Mouse (Mus musculus) liver, embryonic 12.5 days (tissue): ENCODE data around the gene Mtor. TPM values are rescaled to one million over a fixed set of nuclear protein-coding genes. Genes with fewer than 3 reads are reported as not detected.

Experiments used
- ATAC-seq: fragments of 200-750 bp; cut with Nextera tagmentation; 2 replicates; pipeline ENCODE4 v1.8.0; 2017; ENCODE audit warnings: moderate number of reproducible peaks, mild to moderate bottlenecking, moderate library complexity
- H3K27ac ChIP-seq: fragments of 300-500 bp; sonication (generic); 2 replicates; pipeline ENCODE4 v1.5.1; 2016; ENCODE audit warnings: mild to moderate bottlenecking
- H3K27me3 ChIP-seq: fragments of 300-500 bp; sonication (generic); replicated peaks from 2 replicates; pipeline ENCODE4 v1.6.1; 2016; ENCODE audit warnings: mild to moderate bottlenecking, moderate library complexity
- H3K36me3 ChIP-seq: fragments of 300-500 bp; sonication (generic); 2 replicates; pipeline ENCODE4 v1.6.1; 2016; ENCODE audit warnings: mild to moderate bottlenecking, moderate library complexity
- H3K4me1 ChIP-seq: fragments of 300-500 bp; sonication (generic); 2 replicates; pipeline ENCODE4 v1.6.1; 2016
- H3K4me2 ChIP-seq: fragments of 300-500 bp; sonication (generic); 2 replicates; pipeline ENCODE4 v1.6.1; 2016; ENCODE audit warnings: mild to moderate bottlenecking, moderate library complexity
- H3K4me3 ChIP-seq: fragments of 300-500 bp; sonication (generic); 2 replicates; pipeline ENCODE4 v1.5.1; 2016; ENCODE audit warnings: mild to moderate bottlenecking, moderate library complexity
- H3K9ac ChIP-seq: fragments of 300-500 bp; sonication (generic); 2 replicates; pipeline ENCODE4 v1.6.1; 2016; ENCODE audit warnings: mild to moderate bottlenecking, moderate library complexity
- H3K9me3 ChIP-seq: fragments of 300-500 bp; sonication (generic); replicated peaks from 2 replicates; pipeline ENCODE4 v1.6.1; 2016; ENCODE audit warnings: mild to moderate bottlenecking, moderate library complexity
- WGBS: fragments of 180-500 bp; shearing (Covaris S2); methylation state at CpG from one replicate; pipeline ENCODE4 v1.1.7; 2016; ENCODE audit not compliant: insufficient replicate concordance; 5-methylcytosine and 5-hydroxymethylcytosine counted together
- polyA plus RNA-seq: library from polyadenylated mRNA; unstranded; fragments of >200 nt; fragmentation: Nextera tagmentation; extraction: Ambion mirVana; gene quantifications from 2 replicates; pipeline ENCODE4 v1.2.1, GENCODE M21; 2016

The Mtor gene
- polyA plus RNA-seq, 1 experiment from 2014 or later, result 13.1 TPM

- H3K9me3 ChIP-seq, result no peaks in the 10 kb centered on the region
- no peak overlapping the region for H3K4me2 ChIP-seq
- no peak for ATAC-seq
- H3K27me3 ChIP-seq, result no peaks in the 10 kb centered on the region
- no peak overlapping the region for H3K9ac ChIP-seq
- H3K27ac ChIP-seq, result no peak overlapping the region
- WGBS, result 84% methylated on average over 11 of the region's 11 CpGs
- H3K36me3 ChIP-seq, result peaks cover 96% of the 10 kb centered on the region
- H3K4me3 ChIP-seq, result no peak overlapping the region
- H3K4me1 ChIP-seq, result no peaks in the 10 kb centered on the region
These were observed 21.3 kb downstream of the Mtor start for GRCm38 (mm10) chr4:148469487-148470252.

- H3K36me3 ChIP-seq, result peaks cover 96% of the 10 kb centered on the region
- no peak for ATAC-seq
- no peak overlapping the region for H3K4me2 ChIP-seq
- H3K9me3 ChIP-seq, result no peaks in the 10 kb centered on the region
- no peak overlapping the region for H3K4me3 ChIP-seq
- H3K27me3 ChIP-seq, result no peaks in the 10 kb centered on the region
- no peak overlapping the region for H3K9ac ChIP-seq
- H3K27ac ChIP-seq, result no peak overlapping the region
- 91% methylated on average over 10 of the region's 10 CpGs for WGBS
- H3K4me1 ChIP-seq, result no peaks in the 10 kb centered on the region
These were observed 23.0 kb downstream of the Mtor start for GRCm38 (mm10) chr4:148471363-148471806.

- Histone ChIP-seq H3K27ac (no peak overlapping the region), H3K4me1 (no peaks in the 10 kb centered on the region), H3K4me2 (no peak overlapping the region), H3K36me3 (peaks cover 97% of the 10 kb centered on the region), H3K4me3 (no peak overlapping the region), H3K27me3 (no peaks in the 10 kb centered on the region), H3K9me3 (no peaks in the 10 kb centered on the region), H3K9ac (no peak overlapping the region)
- WGBS, result 85% methylated on average over 8 of the region's 8 CpGs
- no peak for ATAC-seq
These were observed 24.2 kb downstream of the Mtor start for GRCm38 (mm10) chr4:148472436-148473174.

DNA sequence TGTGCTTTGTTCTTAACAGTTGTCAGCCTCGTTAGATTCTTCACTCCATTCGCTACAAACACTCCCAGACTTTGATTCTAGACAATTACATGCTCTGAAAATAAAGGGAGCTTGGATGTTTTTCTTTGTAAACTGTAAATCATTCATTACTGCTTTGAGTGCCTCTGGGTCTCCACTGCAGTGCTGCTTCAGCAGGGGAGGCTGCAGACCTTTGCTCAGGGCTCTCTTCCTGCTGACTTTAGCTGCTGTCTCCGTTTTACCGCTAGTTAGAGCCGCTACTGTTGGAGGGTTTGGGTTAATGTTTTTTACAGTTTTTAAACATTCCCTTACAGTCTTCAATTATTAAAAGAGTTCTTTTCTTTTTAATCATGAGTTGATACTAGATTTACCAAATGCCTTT lies 25.1 kb downstream of the Mtor start:
- ATAC-seq, result no peak
- Histone ChIP-seq H3K4me2 (no peak overlapping the region), H3K27ac (no peak overlapping the region), H3K9ac (no peak overlapping the region), H3K4me1 (no peaks in the 10 kb centered on the region), H3K27me3 (no peaks in the 10 kb centered on the region), H3K4me3 (no peak overlapping the region), H3K36me3 (peaks cover 96% of the 10 kb centered on the region), H3K9me3 (no peaks in the 10 kb centered on the region)
- WGBS, result 91% methylated on average over 5 of the region's 5 CpGs

DNA sequence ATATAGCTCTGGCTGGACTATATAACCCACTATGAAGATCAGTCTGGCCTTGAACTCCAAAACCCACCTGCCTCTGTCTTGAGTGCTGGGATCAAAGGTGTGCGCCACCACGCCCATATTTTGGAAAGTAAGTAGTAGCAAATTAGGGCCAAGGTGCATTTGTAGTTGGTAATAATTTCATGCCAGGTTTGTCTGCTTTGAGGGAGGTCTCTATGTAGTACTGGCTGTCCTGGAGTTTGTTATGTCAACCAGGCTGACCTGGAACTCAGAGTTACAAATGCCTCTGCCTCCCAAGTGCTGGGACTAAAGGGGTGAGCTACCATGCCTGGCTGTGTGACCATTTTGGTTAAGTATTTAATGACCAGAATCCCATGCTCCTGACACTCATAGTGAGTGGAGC lies 31.8 kb downstream of the Mtor start:
- WGBS, result 96% methylated on average over 2 of the region's 2 CpGs
- H3K4me1 ChIP-seq, result no peaks in the 10 kb centered on the region
- H3K9ac ChIP-seq, result no peak overlapping the region
- no peak overlapping the region for H3K27ac ChIP-seq
- no peak overlapping the region for H3K4me3 ChIP-seq
- no peaks in the 10 kb centered on the region for H3K9me3 ChIP-seq
- no peaks in the 10 kb centered on the region for H3K27me3 ChIP-seq
- no peak overlapping the region for H3K4me2 ChIP-seq
- peaks cover 95% of the 10 kb centered on the region for H3K36me3 ChIP-seq
- ATAC-seq, result no peak

GRCm38 (mm10) chr4:148481557-148482168 lies 33.3 kb downstream of the Mtor start:
- no peaks in the 10 kb centered on the region for H3K9me3 ChIP-seq
- no peak overlapping the region for H3K27ac ChIP-seq
- no peak overlapping the region for H3K4me2 ChIP-seq
- peaks cover 95% of the 10 kb centered on the region for H3K36me3 ChIP-seq
- no peaks in the 10 kb centered on the region for H3K27me3 ChIP-seq
- no peak overlapping the region for H3K4me3 ChIP-seq
- no peaks in the 10 kb centered on the region for H3K4me1 ChIP-seq
- ATAC-seq, result no peak
- WGBS, result 83% methylated on average over 2 of the region's 2 CpGs
- no peak overlapping the region for H3K9ac ChIP-seq

DNA sequence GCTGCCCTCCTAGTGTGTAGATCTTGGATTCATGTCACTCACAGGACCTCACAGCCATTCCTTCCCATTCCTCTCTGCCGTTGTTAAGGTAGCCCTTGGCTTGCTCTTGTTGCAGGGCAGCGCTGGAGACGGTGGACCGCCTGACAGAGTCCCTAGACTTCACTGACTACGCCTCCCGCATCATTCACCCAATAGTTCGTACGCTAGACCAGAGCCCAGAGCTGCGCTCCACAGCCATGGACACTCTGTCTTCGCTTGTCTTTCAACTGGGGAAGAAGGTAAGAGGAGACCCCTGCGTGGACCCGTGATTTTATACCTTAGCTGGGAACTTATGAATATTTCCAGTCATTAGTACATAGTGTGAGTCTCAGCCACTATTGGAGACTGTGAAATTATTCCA lies 36.1 kb downstream of the Mtor start:
- no peaks in the 10 kb centered on the region for H3K27me3 ChIP-seq
- H3K9ac ChIP-seq, result no peak overlapping the region
- ATAC-seq, result no peak
- H3K4me1 ChIP-seq, result no peaks in the 10 kb centered on the region
- H3K27ac ChIP-seq, result no peak overlapping the region
- WGBS, result 90% methylated on average over 12 of the region's 12 CpGs
- no peaks in the 10 kb centered on the region for H3K9me3 ChIP-seq
- peaks cover 95% of the 10 kb centered on the region for H3K36me3 ChIP-seq
- no peak overlapping the region for H3K4me2 ChIP-seq
- no peak overlapping the region for H3K4me3 ChIP-seq

- H3K27ac ChIP-seq, result no peak overlapping the region
- 65% methylated on average over 2 of the region's 2 CpGs for WGBS
These were observed 39.4 kb downstream of the Mtor start for GRCm38 (mm10) chr4:148487841-148488240.

GRCm38 (mm10) chr4:148490502-148490901 lies 42.1 kb downstream of the Mtor start:
- no peak for ATAC-seq
- Histone ChIP-seq H3K4me3 (no peak overlapping the region), H3K9me3 (no peaks in the 10 kb centered on the region), H3K4me2 (no peak overlapping the region), H3K9ac (no peak overlapping the region), H3K36me3 (peaks cover 93% of the 10 kb centered on the region), H3K27me3 (no peaks in the 10 kb centered on the region), H3K27ac (no peak overlapping the region), H3K4me1 (0 out of 2 replicates have a peak, but pooled peaks cover 7% of the 10 kb centered on the region)
- 78% methylated on average over 6 of the region's 6 CpGs for WGBS

More at GRCm38 (mm10) chr4:148487841-148488240, 39.4 kb downstream of the Mtor start:
- H3K4me3 ChIP-seq, result no peak overlapping the region
- H3K36me3 ChIP-seq, result peaks cover 96% of the 10 kb centered on the region
- no peaks in the 10 kb centered on the region for H3K27me3 ChIP-seq
- H3K9ac ChIP-seq, result no peak overlapping the region
- no peaks in the 10 kb centered on the region for H3K9me3 ChIP-seq
- no peaks in the 10 kb centered on the region for H3K4me1 ChIP-seq
- no peak for ATAC-seq
- H3K4me2 ChIP-seq, result no peak overlapping the region

- Histone ChIP-seq H3K9ac (no peak overlapping the region), H3K36me3 (peaks cover 93% of the 10 kb centered on the region), H3K4me3 (no peak overlapping the region), H3K9me3 (no peaks in the 10 kb centered on the region), H3K4me1 (0 out of 2 replicates have a peak, but pooled peaks cover 7% of the 10 kb centered on the region), H3K27ac (no peak overlapping the region), H3K4me2 (no peak overlapping the region), H3K27me3 (no peaks in the 10 kb centered on the region)
- no peak for ATAC-seq
- WGBS, result 84% methylated on average over 7 of the region's 7 CpGs
These were observed 43.0 kb downstream of the Mtor start for GRCm38 (mm10) chr4:148491448-148491847.

DNA sequence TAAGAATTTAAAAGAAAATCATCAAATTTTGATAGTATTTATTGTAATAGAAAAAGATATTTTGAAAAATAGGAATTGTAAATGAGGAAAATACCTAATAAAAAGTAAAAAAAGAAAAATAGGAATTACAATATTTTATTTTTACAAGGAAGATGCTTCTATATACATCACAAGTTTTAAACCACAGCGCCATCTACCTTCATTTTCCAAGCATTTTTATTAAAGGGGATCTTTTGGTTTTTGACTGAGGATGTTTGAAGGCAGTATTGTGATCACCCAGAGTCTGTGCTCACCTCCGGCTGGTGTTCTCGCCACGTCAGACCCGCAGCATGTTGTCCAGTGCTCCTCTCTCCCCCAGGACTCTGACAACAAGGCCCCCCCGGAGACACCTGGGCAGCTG lies 46.7 kb downstream of the Mtor start:
- H3K27me3 ChIP-seq, result no peaks in the 10 kb centered on the region
- peaks cover 89% of the 10 kb centered on the region for H3K36me3 ChIP-seq
- no peak overlapping the region for H3K27ac ChIP-seq
- no peak for ATAC-seq
- 80% methylated on average over 6 of the region's 6 CpGs for WGBS
- no peak overlapping the region for H3K4me3 ChIP-seq
- no peaks in the 10 kb centered on the region for H3K9me3 ChIP-seq
- H3K4me2 ChIP-seq, result no peak overlapping the region
- no peak overlapping the region for H3K9ac ChIP-seq
- 0 out of 2 replicates have a peak, but pooled peaks cover 7% of the 10 kb centered on the region for H3K4me1 ChIP-seq
